Mouse (Mus musculus) natural killer cell, adult 2 months (primary cell): ENCODE measurements around the gene Hist1h3c.
A peak's percentile ranks its signal among the peaks of the same experiment; 100 is the strongest.
"Not testable (repeated sequence)": the region's sequence is repeated elsewhere in the genome, so short reads cannot be mapped to it uniquely, and the experiment has no call there.

Experiments
- DNase-seq, 2 experiments: peaks; one replicate each; pipeline ENCODE4 v3.0.0; 2022; ENCODE audit warnings: low spot score in 2 of 2

The Hist1h3c gene

GRCm38 (mm10) chr13:23739922-23740252, 5.5 kb downstream of the Hist1h3c start:
- no peak for DNase-seq

- DNase-seq: peak; percentile 88 to 90
Measured at GRCm38 (mm10) chr13:23739069-23739921, 6.1 kb downstream of the Hist1h3c start.

- peak; percentile 89 to 92 for DNase-seq
Measured at GRCm38 (mm10) chr13:23738677-23739068, 6.7 kb downstream of the Hist1h3c start, which contains the start of gene Hist1h1c. Gene Hist1h1c, plus strand, starts transcription at chr13:23738808.

GRCm38 (mm10) chr13:23738041-23738440, 7.4 kb downstream of the Hist1h3c start:
- peak in 1 of 2 experiments; percentile 13 for DNase-seq

- no peak for DNase-seq
Measured at GRCm38 (mm10) chr13:23737091-23737490, 8.3 kb downstream of the Hist1h3c start.

- peak in 1 of 2 experiments; percentile 42 for DNase-seq
Measured at GRCm38 (mm10) chr13:23732156-23732804, 13.1 kb downstream of the Hist1h3c start.

GRCm38 (mm10) chr13:23730479-23730878, 14.9 kb downstream of the Hist1h3c start:
- no peak for DNase-seq

- DNase-seq: no peak
Measured at GRCm38 (mm10) chr13:23729706-23730105, 15.7 kb downstream of the Hist1h3c start.

GRCm38 (mm10) chr13:23729192-23729525, 16.2 kb downstream of the Hist1h3c start:
- no peak for DNase-seq

GRCm38 (mm10) chr13:23728472-23729191, 16.8 kb downstream of the Hist1h3c start:
- DNase-seq: no peak

- DNase-seq: no peak
Measured at GRCm38 (mm10) chr13:23725213-23725612, 20.2 kb downstream of the Hist1h3c start.

- DNase-seq: no peak
Measured at GRCm38 (mm10) chr13:23724239-23724638, 21.2 kb downstream of the Hist1h3c start.

- not testable (repeated sequence) for DNase-seq
Measured at GRCm38 (mm10) chr13:23717593-23718245, 27.7 kb downstream of the Hist1h3c start.

GRCm38 (mm10) chr13:23717176-23717575, 28.2 kb downstream of the Hist1h3c start:
- DNase-seq: no peak

- DNase-seq: no peak
Measured at GRCm38 (mm10) chr13:23716261-23717042, 28.9 kb downstream of the Hist1h3c start.

GRCm38 (mm10) chr13:23710374-23711089, 34.9 kb downstream of the Hist1h3c start, which contains the start of gene Hfe:
Gene Hfe, minus strand, starts transcription at chr13:23710854.
- peak; percentile 62 to 63 for DNase-seq

- peak in 1 of 2 experiments; percentile 11 for DNase-seq
Measured at GRCm38 (mm10) chr13:23709714-23710373, 35.6 kb downstream of the Hist1h3c start.

- no peak for DNase-seq
Measured at GRCm38 (mm10) chr13:23708654-23709053, 36.7 kb downstream of the Hist1h3c start.

GRCm38 (mm10) chr13:23708041-23708440, 37.4 kb downstream of the Hist1h3c start:
- no peak for DNase-seq

GRCm38 (mm10) chr13:23706771-23707170, 38.6 kb downstream of the Hist1h3c start:
- no peak for DNase-seq
